8 mouse cellular contexts compared by ENCODE assay signal in the genomic region with DNA sequence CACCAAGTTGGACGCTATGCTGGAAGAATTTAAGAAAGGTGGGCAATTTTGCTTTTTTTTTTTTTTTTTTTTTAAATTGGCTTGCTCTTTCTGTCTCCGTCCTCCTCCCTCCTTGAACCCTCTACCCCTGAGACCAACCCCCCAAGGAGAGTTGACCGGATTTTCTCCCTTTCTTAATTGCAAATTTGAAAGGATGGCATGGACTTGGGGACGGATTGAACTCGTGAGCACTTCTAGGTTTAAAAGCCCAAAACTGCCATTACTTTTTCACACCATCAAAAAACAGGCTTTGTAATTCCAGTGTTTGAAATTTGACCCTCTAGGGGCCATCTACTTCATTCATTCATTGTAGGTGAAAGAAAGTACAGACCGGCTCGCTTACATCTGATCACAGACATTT. TPM values are rescaled to one million over a fixed set of nuclear protein-coding genes. Genes with fewer than 3 reads are reported as not detected.
DNase-seq lines count a peak whose midpoint lies in the region; ATAC-seq and TF ChIP-seq lines count a peak whose summit lies in the region.

No protein-coding gene starts in this region.

- no peaks in the 10 kb centered on the region for H3K27me3 ChIP-seq in testis, adult 2 months (ENCODE audit: control insufficient read depth, insufficient read depth, low read length)
- peaks cover 48% of the 10 kb centered on the region for H3K27me3 ChIP-seq in liver, embryonic 13.5 days

- no peaks in the 10 kb centered on the region for H3K9me3 ChIP-seq in liver, embryonic 13.5 days (replicated peaks)

- WGBS in liver, embryonic 13.5 days (ENCODE audit: insufficient replicate concordance), result 27% methylated on average over 7 of the region's 7 CpGs

- TF ChIP-seq CTCF in testis, adult 2 months (IDR thresholded peaks at IDR 0.05; ENCODE audit: control insufficient read depth, insufficient read depth, insufficient replicate concordance, low read depth, low read length), result no peak

- H3K4me1 ChIP-seq in testis, adult 2 months (ENCODE audit: control insufficient read depth, insufficient read depth, low read length), result peaks cover 19% of the 10 kb centered on the region
- peaks cover 57% of the 10 kb centered on the region for H3K4me1 ChIP-seq in liver, embryonic 13.5 days (replicated peaks)

- DNase-seq in embryo, embryonic 9.5 days (ENCODE audit: extremely low spot score), result peak; percentile 24
- no peak for DNase-seq in embryo, embryonic 11 days
- DNase-seq in testis, postnatal 10 days (ENCODE audit: low spot score), result no peak
- no peak for DNase-seq in liver, embryonic 13.5 days
- no peak for DNase-seq in right cerebral cortex, postnatal 36 days (ENCODE audit: low spot score in 2 of 2)
- no peak for DNase-seq in left cerebral cortex, adult 11 months (ENCODE audit: low spot score)

- H3K27ac ChIP-seq in testis, adult 2 months (ENCODE audit: control insufficient read depth, insufficient read depth, low read depth, low read length), result no peak overlapping the region
- no peak overlapping the region for H3K27ac ChIP-seq in liver, embryonic 13.5 days

- no peaks in the 10 kb centered on the region for H3K36me3 ChIP-seq in testis, adult 2 months (ENCODE audit: control insufficient read depth, insufficient read depth, low read length)
- no peaks in the 10 kb centered on the region for H3K36me3 ChIP-seq in liver, embryonic 13.5 days

- H3K4me3 ChIP-seq in testis, adult 2 months (ENCODE audit: control insufficient read depth, low read depth, low read length), result peak overlapping the region; percentile 89
- H3K4me3 ChIP-seq in liver, embryonic 13.5 days (replicated peaks), result peak overlapping the region; percentile 96

- H3K9ac ChIP-seq in liver, embryonic 13.5 days, result peak overlapping the region; percentile 85; the same call in 1 of the 2 replicates

- peak overlapping the region; percentile 100 for H3K4me2 ChIP-seq in liver, embryonic 13.5 days

- TF ChIP-seq POLR2A in testis, adult 2 months (IDR thresholded peaks at IDR 0.05; ENCODE audit: control insufficient read depth, low read depth, low read length), result no peak

- ATAC-seq in liver, embryonic 13.5 days (ENCODE audit: low read depth), result no peak
- no peak for ATAC-seq in inflammation-experienced regulatory T-cells, adult 6 months

RNA-seq across cellular contexts. Expression of a gene that starts 2.0 kb away (rescaled TPM):
- polyA plus RNA-seq in testis, adult 2 months (2012; rRNA removed), result 3.3 and 4.2 TPM in 2 replicates
- 1.2 and 1.7 TPM in 2 replicates for polyA plus RNA-seq in liver, embryonic 13.5 days (2015; fragmentation: Nextera tagmentation; extraction: Ambion mirVana)
- 1 to 10 TPM in 1 of 3 experiments, under 1 TPM in 2; 0.36 to 1.2 (median 0.44) TPM for polyA plus RNA-seq in inflammation-experienced regulatory T-cells, adult 6 months (2017; shearing (Covaris generic))

RNA-seq across cellular contexts. Expression of a gene that starts 56.1 kb away (rescaled TPM):
- 9.8 and 12.1 TPM in 2 replicates for polyA plus RNA-seq in testis, adult 2 months (2012; rRNA removed)
- polyA plus RNA-seq in liver, embryonic 13.5 days (2015; fragmentation: Nextera tagmentation; extraction: Ambion mirVana), result 17.7 and 20.4 TPM in 2 replicates
- 10 to 100 TPM in 2 of 3 experiments, 1 to 10 TPM in 1; 2.8 to 12.8 (median 12.7) TPM for polyA plus RNA-seq in inflammation-experienced regulatory T-cells, adult 6 months (2017; shearing (Covaris generic))
